In the genomic region with DNA sequence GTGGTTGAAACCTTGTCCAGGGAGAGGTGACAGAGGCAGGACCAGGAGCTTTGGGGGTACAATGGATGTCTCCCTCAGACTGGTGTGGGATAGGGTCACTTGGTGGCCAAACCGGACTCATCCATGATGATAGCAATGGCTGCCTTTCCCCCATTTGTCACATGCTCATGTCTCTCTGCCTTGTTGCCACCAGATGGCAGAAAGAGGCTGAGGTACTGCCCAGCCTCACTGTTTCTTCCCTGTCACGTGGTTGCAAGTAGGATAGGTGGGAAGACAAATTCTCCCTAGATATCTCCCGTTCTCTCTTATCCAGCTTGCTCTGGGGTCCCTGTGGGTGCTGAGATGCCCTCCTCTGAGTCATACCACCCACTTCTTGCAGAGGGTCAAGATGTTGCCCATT, we compare ENCODE assay signal across 10 mouse cellular contexts. TPM values are rescaled to one million over a fixed set of nuclear protein-coding genes. Genes with fewer than 3 reads are reported as not detected.
DNase-seq lines count a peak whose midpoint lies in the region; ATAC-seq and TF ChIP-seq lines count a peak whose summit lies in the region.
"Had no signal": no experiment of that assay in that cellular context is flagged by ENCODE, and none has a peak within 500 bp of the region (broad histone marks: within the 10 kb centered on the region; RNA-seq: fewer than 3 reads in every experiment).

No protein-coding gene starts in this region.

- H3K4me1 ChIP-seq in testis, adult 2 months (ENCODE audit: control insufficient read depth, insufficient read depth, low read length), result peaks cover 6% of the 10 kb centered on the region

- peak; percentile 43; the same call in 1 of the 2 replicates for TF ChIP-seq CTCF in testis, adult 2 months (IDR thresholded peaks at IDR 0.05; ENCODE audit: control insufficient read depth, insufficient read depth, insufficient replicate concordance, low read depth, low read length)

- ATAC-seq in frontal cortex, adult (ENCODE audit: low TSS enrichment), result peak; percentile 54; the same call in 1 of the 2 replicates
- ATAC-seq: midbrain, embryonic 16.5 days; Patski had no signal

- no peaks in the 10 kb centered on the region for H3K27me3 ChIP-seq in testis, adult 2 months (ENCODE audit: control insufficient read depth, insufficient read depth, low read length)

- TF ChIP-seq POLR2A in testis, adult 2 months (IDR thresholded peaks at IDR 0.05; ENCODE audit: control insufficient read depth, low read depth, low read length), result no peak

- no peak overlapping the region for H3K27ac ChIP-seq in testis, adult 2 months (ENCODE audit: control insufficient read depth, insufficient read depth, low read depth, low read length)

- H3K4me3 ChIP-seq in testis, adult 2 months (ENCODE audit: control insufficient read depth, low read depth, low read length), result no peak overlapping the region

- no peak for DNase-seq in frontal cortex, postnatal 10 days (ENCODE audit: low spot score in 2 of 2)
- DNase-seq in testis, postnatal 14 days (ENCODE audit: low spot score), result no peak
- DNase-seq in kidney, postnatal 10 days, result peak; percentile 45
- DNase-seq in yolk sac, embryonic 10.5 days (ENCODE audit: low spot score), result peak; percentile 61
- DNase-seq in gastrocnemius, postnatal 10 days, result no peak
- DNase-seq in spleen, postnatal 4 days (ENCODE audit: low spot score in 2 of 2), result no peak

- H3K36me3 ChIP-seq in testis, adult 2 months (ENCODE audit: control insufficient read depth, insufficient read depth, low read length), result no peaks in the 10 kb centered on the region

RNA-seq across cellular contexts. Expression of a gene that starts 4.4 kb away (rescaled TPM):
- polyA plus RNA-seq in testis, adult 2 months (2012; rRNA removed), result 26.5 and 28.7 TPM in 2 replicates
- 10 to 100 TPM; 30.4 to 30.6 TPM for total RNA-seq in gastrocnemius, postnatal 10 days (2021)

RNA-seq across cellular contexts. Expression of a gene that starts 14.4 kb away (rescaled TPM):
- polyA plus RNA-seq in testis, adult 2 months (2012; rRNA removed), result 0.54 and 0.57 TPM in 2 replicates
- 1 to 10 TPM; 4.3 to 4.7 TPM for total RNA-seq in gastrocnemius, postnatal 10 days (2021)

RNA-seq across cellular contexts. Expression of a gene that starts 32.0 kb away (rescaled TPM):
- polyA plus RNA-seq in testis, adult 2 months (2012; rRNA removed), result 192 and 208 TPM in 2 replicates
- 10 to 100 TPM; 48.9 to 61.6 TPM for total RNA-seq in gastrocnemius, postnatal 10 days (2021)

Comparison
In these comparisons a context has a peak if more than half of its experiments do, and no peak if none do; other contexts are left out.
1. DNase-seq: peak in kidney, postnatal 10 days (single experiment) and yolk sac, embryonic 10.5 days (single experiment); none in frontal cortex, postnatal 10 days (0 of 2), testis, postnatal 14 days (single experiment), gastrocnemius, postnatal 10 days (single experiment) and spleen, postnatal 4 days (0 of 2).